Comparison of ENCODE assay signal across 24 mouse cellular contexts in the genomic region with DNA sequence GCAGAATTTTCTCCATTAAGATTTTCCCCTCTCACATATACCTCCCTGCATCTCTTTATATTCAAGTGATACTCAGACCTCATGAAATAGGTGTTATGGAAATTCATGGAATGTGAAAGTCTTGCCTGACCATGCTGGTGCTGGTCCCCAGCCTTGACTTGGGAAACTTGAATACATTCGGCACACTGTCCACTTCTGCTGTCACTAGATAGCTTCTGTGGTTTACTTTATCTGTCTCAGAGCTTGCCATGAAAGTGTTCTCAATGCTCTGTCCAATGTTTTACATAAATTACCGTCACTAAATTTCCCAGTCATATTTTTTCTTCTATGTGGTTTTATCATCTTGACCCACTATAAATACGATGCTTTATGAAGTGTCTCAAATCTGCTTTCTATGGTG.
DNase-seq lines count a peak whose midpoint lies in the region; ATAC-seq and TF ChIP-seq lines count a peak whose summit lies in the region.
"Had no signal": no experiment of that assay in that cellular context is flagged by ENCODE, and none has a peak within 500 bp of the region (broad histone marks: within the 10 kb centered on the region; RNA-seq: fewer than 3 reads in every experiment).

No protein-coding gene starts in this region.

- 92% methylated on average over 3 of the region's 3 CpGs for whole genome bisulfite sequencing in hindbrain, embryonic 16.5 days

- peaks cover 0 to 7% of the 10 kb centered on the region in 2 experiments; a peak in 2 of 4 replicates for H3K4me1 ChIP-seq in MEL (ENCODE audit: control insufficient read depth in 1 of 2, insufficient read depth in 2 of 2, low read length in 2 of 2)
- no peaks in the 10 kb centered on the region for H3K4me1 ChIP-seq in hindbrain, embryonic 16.5 days (ENCODE audit: control insufficient read depth, insufficient read depth, low read depth, low read length)

- TF ChIP-seq EP300 in MEL (IDR thresholded peaks at IDR 0.05; ENCODE audit: low read depth in 1 of 2, low read length in 2 of 2) = peak; percentile 65 to 71

- ATAC-seq in megakaryocyte progenitor cell, adult 5-6 weeks (replicated peaks; ENCODE audit: poor library complexity) = peak; percentile 46; the same call in 1 of the 2 replicates
- 0 out of 2 replicates have a peak, but pooled peaks have one; percentile 52 for ATAC-seq in megakaryocyte-erythroid progenitor cell, adult 5-6 weeks (replicated peaks; ENCODE audit: low FRiP score, low TSS enrichment, poor library complexity, severe bottlenecking)
- ATAC-seq in hindbrain, embryonic 16.5 days = no peak
- ATAC-seq: activated CD4-positive, CD25-positive, alpha-beta regulatory T cell, adult 4 months; CD4-positive, CD25-positive, alpha-beta regulatory T cell, adult 4 months; Patski had no signal

- no peak overlapping the region for H3K4me2 ChIP-seq in hindbrain, embryonic 16.5 days (ENCODE audit: low read length)

- TF ChIP-seq POLR2A in MEL (IDR thresholded peaks at IDR 0.05; ENCODE audit: control insufficient read depth in 1 of 2, insufficient read depth in 1 of 2, low read depth in 1 of 2, low read length in 2 of 2, poor library complexity in 1 of 2) = no peak

- peaks cover 0 to 9% of the 10 kb centered on the region in 2 experiments; a peak in 2 of 4 replicates for H3K36me3 ChIP-seq in MEL (ENCODE audit: control insufficient read depth in 1 of 2, insufficient read depth in 2 of 2, low read length in 2 of 2)
- H3K36me3 ChIP-seq in hindbrain, embryonic 16.5 days (ENCODE audit: control insufficient read depth, insufficient read depth, low read length) = no peaks in the 10 kb centered on the region

- no peak overlapping the region for H3K9ac ChIP-seq in MEL (ENCODE audit: control insufficient read depth, low read depth, low read length, poor library complexity, severe bottlenecking)
- no peak overlapping the region for H3K9ac ChIP-seq in hindbrain, embryonic 16.5 days (ENCODE audit: low read depth, low read length)

- DNase-seq in MEL (ENCODE audit: low read depth, low spot score) (peak; percentile 34), MEL-GATA-1-ER (ENCODE audit: extremely low read depth, low read depth) (peak; percentile 4)
- DNase-seq in adrenal gland, postnatal 36 days = no peak
- no peak for DNase-seq in thymus, postnatal 10 days (ENCODE audit: low spot score in 2 of 2)
- no peak for DNase-seq in frontal cortex, adult 2 months (ENCODE audit: extremely low spot score in 1 of 2, low spot score in 1 of 2)
- DNase-seq: adrenal gland, adult 2 months; adrenal gland, adult 8-10 months; adrenal gland, postnatal 10 days; adrenal gland, postnatal 14 days; adrenal gland, postnatal 25 days; B cell, adult 2 months; cerebellum, adult 11 months; cerebellum, adult 11-12 months; cerebellum, adult 18-20 months; cerebellum, adult 2 months; cerebellum, adult 8-10 months had no signal

- H3K79me2 ChIP-seq in MEL (ENCODE audit: control insufficient read depth, insufficient read depth, low read length, poor library complexity) = no peaks in the 10 kb centered on the region

- no peak overlapping the region for H3K4me3 ChIP-seq in MEL (ENCODE audit: control insufficient read depth in 1 of 2, insufficient read depth in 1 of 2, low read depth in 2 of 2, low read length in 2 of 2)
- H3K4me3 ChIP-seq in hindbrain, embryonic 16.5 days (ENCODE audit: low read length) = no peak overlapping the region

- no peak for TF ChIP-seq CTCF in MEL (IDR thresholded peaks at IDR 0.05 in 2 of 3, conservative IDR thresholded peaks at IDR 0.05 in 1 of 3; ENCODE audit: control insufficient read depth in 1 of 3, insufficient read depth in 1 of 3, low read depth in 2 of 3, low read length in 3 of 3, poor library complexity in 1 of 3, severe bottlenecking in 1 of 3)

- H3K27me3 ChIP-seq in MEL (ENCODE audit: control insufficient read depth in 1 of 2, insufficient read depth in 2 of 2, low read length in 2 of 2) = no peaks in the 10 kb centered on the region
- no peaks in the 10 kb centered on the region for H3K27me3 ChIP-seq in hindbrain, embryonic 16.5 days (replicated peaks; ENCODE audit: control insufficient read depth, insufficient read depth, low read length)
- H3K27me3 ChIP-seq: CH12.LX, Patski had no signal

- H3K27ac ChIP-seq in MEL (ENCODE audit: control insufficient read depth, low read depth, low read length) = no peak overlapping the region
- no peak overlapping the region for H3K27ac ChIP-seq in hindbrain, embryonic 16.5 days (ENCODE audit: low read depth, low read length)

- no peaks in the 10 kb centered on the region for H3K9me3 ChIP-seq in MEL (replicated peaks; ENCODE audit: insufficient read depth, low read length)
- H3K9me3 ChIP-seq in hindbrain, embryonic 16.5 days (ENCODE audit: control insufficient read depth, low read length) = no peaks in the 10 kb centered on the region
- H3K9me3 ChIP-seq: G1E had no signal

- no peak for TF ChIP-seq RAD21 in MEL (IDR thresholded peaks at IDR 0.05; ENCODE audit: low read depth, low read length)

TF ChIP-seq in MEL, 35 proteins besides CTCF, POLR2A, EP300 and RAD21:
- TF ChIP-seq HCFC1 (IDR thresholded peaks at IDR 0.05; ENCODE audit: low read depth, low read length) (no peak), USF1 (IDR thresholded peaks at IDR 0.05; ENCODE audit: low read depth, low read length) (no peak), NRF1 (IDR thresholded peaks at IDR 0.05; ENCODE audit: insufficient read depth, low read depth, low read length, poor library complexity, severe bottlenecking) (no peak), MXI1 (IDR thresholded peaks at IDR 0.05; ENCODE audit: low read depth, low read length) (no peak), ZMIZ1 (IDR thresholded peaks at IDR 0.05; ENCODE audit: low read depth, low read length) (no peak), MYC (IDR thresholded peaks at IDR 0.05; ENCODE audit: low read depth, low read length) (no peak), UBTF (IDR thresholded peaks at IDR 0.05; ENCODE audit: borderline replicate concordance, insufficient read depth, low read depth, low read length) (no peak), CHD1 (IDR thresholded peaks at IDR 0.05; ENCODE audit: low read depth, low read length) (no peak), TCF12 (IDR thresholded peaks at IDR 0.05; ENCODE audit: low read depth, low read length) (0 out of 2 replicates have a peak, but pooled peaks have one; percentile 49), TAL1 (IDR thresholded peaks at IDR 0.05; ENCODE audit: low read length) (peak; percentile 60), GATA1 (IDR thresholded peaks at IDR 0.05; ENCODE audit: low read depth, low read length) (peak; percentile 64), ZKSCAN1 (IDR thresholded peaks at IDR 0.05; ENCODE audit: low read depth, low read length) (no peak), JUND (IDR thresholded peaks at IDR 0.05; ENCODE audit: low read depth, low read length) (no peak), POLR2AphosphoS2 (IDR thresholded peaks at IDR 0.05; ENCODE audit: low read length) (no peak), RCOR1 (IDR thresholded peaks at IDR 0.05; ENCODE audit: low read depth, low read length) (no peak), E2F4 (IDR thresholded peaks at IDR 0.05; ENCODE audit: borderline replicate concordance, low read depth, low read length) (no peak)
TF ChIP-seq in MEL: peak in this region for 3.

Comparison
In these comparisons a context has a peak if more than half of its experiments do, and no peak if none do; other contexts are left out.
1. DNase-seq: peak in MEL (single experiment) and MEL-GATA-1-ER (single experiment); none in adrenal gland, postnatal 36 days (0 of 2), thymus, postnatal 10 days (0 of 2) and frontal cortex, adult 2 months (0 of 2).